Comparison of ENCODE assay signal across 8 mouse cellular contexts in the genomic region with DNA sequence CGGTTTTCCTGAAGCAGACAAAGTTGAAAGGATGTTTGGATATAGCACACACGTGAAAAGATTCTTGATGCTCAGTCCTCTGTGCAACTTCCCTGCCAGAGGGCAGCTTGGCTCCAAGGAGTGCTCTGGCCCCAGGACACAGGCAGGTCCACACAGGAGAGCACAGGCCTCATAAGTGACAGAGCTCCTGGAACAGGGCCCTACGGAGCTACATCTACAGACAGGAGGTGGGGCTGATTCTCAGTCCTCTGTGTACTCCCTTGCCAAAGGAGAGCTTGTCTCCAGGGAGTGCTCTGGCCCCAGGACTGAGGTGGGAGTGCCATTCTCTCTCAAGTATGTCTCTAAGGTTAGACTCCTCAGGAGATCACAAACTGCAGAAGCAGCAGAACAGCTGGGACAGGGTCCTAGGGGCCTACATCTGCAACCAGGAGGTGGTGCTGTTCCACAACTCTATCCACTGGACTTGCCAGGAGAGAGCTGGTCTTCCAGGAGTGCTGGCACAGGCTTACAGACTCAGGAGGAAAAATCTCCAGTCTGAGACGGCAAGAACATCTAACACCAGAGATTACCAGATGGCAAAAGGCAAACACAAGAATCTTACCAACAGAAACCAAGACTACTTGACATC.
DNase-seq lines count a peak whose midpoint lies in the region; ATAC-seq and TF ChIP-seq lines count a peak whose summit lies in the region.

No protein-coding gene starts in this region.

- 0 out of 2 replicates have a peak, but pooled peaks have one; percentile 15 for TF ChIP-seq CTCF in kidney, adult 2 months (conservative IDR thresholded peaks at IDR 0.05; ENCODE audit: insufficient read depth, insufficient read length, low read depth, low read length)
- peak; percentile 13 to 57 (median 52); a peak in 4 of 6 replicates for TF ChIP-seq CTCF in MEL (IDR thresholded peaks at IDR 0.05 in 2 of 3, conservative IDR thresholded peaks at IDR 0.05 in 1 of 3; ENCODE audit: control insufficient read depth in 1 of 3, insufficient read depth in 1 of 3, low read depth in 2 of 3, low read length in 3 of 3, poor library complexity in 1 of 3, severe bottlenecking in 1 of 3)

- peak; percentile 66 for TF ChIP-seq RAD21 in MEL (IDR thresholded peaks at IDR 0.05; ENCODE audit: low read depth, low read length)

- no peak overlapping the region for H3K9ac ChIP-seq in MEL (ENCODE audit: control insufficient read depth, low read depth, low read length, poor library complexity, severe bottlenecking)
- H3K9ac ChIP-seq in hindbrain, embryonic 14.5 days, result no peak overlapping the region
- H3K9ac ChIP-seq in midbrain, embryonic 12.5 days (replicated peaks), result no peak overlapping the region

- no peak for DNase-seq in kidney, adult 2 months
- DNase-seq in kidney, adult 18-20 months, result no peak
- DNase-seq in MEL (ENCODE audit: low read depth, low spot score), result peak; percentile 42
- peak; percentile 53 for DNase-seq in hindbrain, embryonic 14.5 days (ENCODE audit: low spot score)
- no peak for DNase-seq in B cell, adult 2 months
- DNase-seq in spleen, adult 12 weeks (ENCODE audit: low spot score), result no peak

- no peaks in the 10 kb centered on the region for H3K4me1 ChIP-seq in kidney, adult 2 months (ENCODE audit: control insufficient read depth, insufficient read depth, low read length)
- no peaks in the 10 kb centered on the region for H3K4me1 ChIP-seq in MEL (ENCODE audit: control insufficient read depth in 1 of 2, insufficient read depth in 2 of 2, low read length in 2 of 2)
- no peaks in the 10 kb centered on the region for H3K4me1 ChIP-seq in hindbrain, embryonic 14.5 days (replicated peaks; ENCODE audit: control insufficient read depth, insufficient read depth, low read length)
- no peaks in the 10 kb centered on the region for H3K4me1 ChIP-seq in midbrain, embryonic 12.5 days

- TF ChIP-seq POLR2A in kidney, adult 2 months (IDR thresholded peaks at IDR 0.05; ENCODE audit: low read depth, low read length), result no peak
- TF ChIP-seq POLR2A in MEL (IDR thresholded peaks at IDR 0.05; ENCODE audit: control insufficient read depth in 1 of 2, insufficient read depth in 1 of 2, low read depth in 1 of 2, low read length in 2 of 2, poor library complexity in 1 of 2), result no peak

- H3K36me3 ChIP-seq in kidney, adult 2 months (ENCODE audit: control insufficient read depth, insufficient read depth, low read length), result no peaks in the 10 kb centered on the region
- no peaks in the 10 kb centered on the region for H3K36me3 ChIP-seq in MEL (ENCODE audit: control insufficient read depth in 1 of 2, insufficient read depth in 2 of 2, low read length in 2 of 2)
- H3K36me3 ChIP-seq in hindbrain, embryonic 14.5 days (replicated peaks; ENCODE audit: control insufficient read depth, insufficient read depth), result no peaks in the 10 kb centered on the region
- no peaks in the 10 kb centered on the region for H3K36me3 ChIP-seq in midbrain, embryonic 12.5 days

- H3K9me3 ChIP-seq in MEL (replicated peaks; ENCODE audit: insufficient read depth, low read length), result no peaks in the 10 kb centered on the region
- no peaks in the 10 kb centered on the region for H3K9me3 ChIP-seq in hindbrain, embryonic 14.5 days (ENCODE audit: control insufficient read depth, low read length)
- H3K9me3 ChIP-seq in midbrain, embryonic 12.5 days, result no peaks in the 10 kb centered on the region

- 43% methylated on average over 4 of the region's 4 CpGs for WGBS in kidney, adult 2 months
- 64% methylated on average over 4 of the region's 4 CpGs for WGBS in hindbrain, embryonic 14.5 days
- WGBS in midbrain, embryonic 12.5 days, result 65% methylated on average over 4 of the region's 4 CpGs

- H3K4me2 ChIP-seq in hindbrain, embryonic 14.5 days (replicated peaks), result no peak overlapping the region
- no peak overlapping the region for H3K4me2 ChIP-seq in midbrain, embryonic 12.5 days (replicated peaks)

- H3K4me3 ChIP-seq in kidney, adult 2 months (ENCODE audit: insufficient read depth, low read depth, low read length), result no peak overlapping the region
- no peak overlapping the region for H3K4me3 ChIP-seq in MEL (ENCODE audit: control insufficient read depth in 1 of 2, insufficient read depth in 1 of 2, low read depth in 2 of 2, low read length in 2 of 2)
- no peak overlapping the region for H3K4me3 ChIP-seq in hindbrain, embryonic 14.5 days (replicated peaks; ENCODE audit: low read length)
- H3K4me3 ChIP-seq in midbrain, embryonic 12.5 days, result no peak overlapping the region

- no peaks in the 10 kb centered on the region for H3K79me2 ChIP-seq in MEL (ENCODE audit: control insufficient read depth, insufficient read depth, low read length, poor library complexity)

- H3K27me3 ChIP-seq in kidney, adult 2 months (replicated peaks; ENCODE audit: control insufficient read depth, insufficient read depth, low read length), result no peaks in the 10 kb centered on the region
- no peaks in the 10 kb centered on the region for H3K27me3 ChIP-seq in MEL (ENCODE audit: control insufficient read depth in 1 of 2, insufficient read depth in 2 of 2, low read length in 2 of 2)
- no peaks in the 10 kb centered on the region for H3K27me3 ChIP-seq in hindbrain, embryonic 14.5 days (ENCODE audit: control insufficient read depth, insufficient read depth, low read length)
- no peaks in the 10 kb centered on the region for H3K27me3 ChIP-seq in midbrain, embryonic 12.5 days

- no peak for TF ChIP-seq EP300 in MEL (IDR thresholded peaks at IDR 0.05; ENCODE audit: low read depth in 1 of 2, low read length in 2 of 2)

- H3K27ac ChIP-seq in kidney, adult 2 months (ENCODE audit: insufficient read depth, low read depth, low read length), result no peak overlapping the region
- H3K27ac ChIP-seq in MEL (ENCODE audit: control insufficient read depth, low read depth, low read length), result no peak overlapping the region
- no peak overlapping the region for H3K27ac ChIP-seq in hindbrain, embryonic 14.5 days
- H3K27ac ChIP-seq in midbrain, embryonic 12.5 days (replicated peaks), result no peak overlapping the region

- ATAC-seq in common myeloid progenitor, adult 5-6 weeks (replicated peaks; ENCODE audit: low read depth, poor library complexity, severe bottlenecking), result peak; percentile 69
- ATAC-seq in hindbrain, embryonic 14.5 days (ENCODE audit: low FRiP score), result no peak; the same call in 1 of the 2 replicates
- ATAC-seq in midbrain, embryonic 12.5 days (ENCODE audit: low FRiP score, low read depth), result 0 out of 2 replicates have a peak, but pooled peaks have one; percentile 49

TF ChIP-seq in MEL, 35 proteins besides CTCF, POLR2A, EP300 and RAD21:
- no peak for TF ChIP-seq GATA1 (IDR thresholded peaks at IDR 0.05; ENCODE audit: low read depth, low read length)
- no peak for TF ChIP-seq MYB (IDR thresholded peaks at IDR 0.05; ENCODE audit: low read depth, low read length)
- peak; percentile 60 for TF ChIP-seq ZC3H11A (IDR thresholded peaks at IDR 0.05; ENCODE audit: low read depth, low read length)
- TF ChIP-seq SMC3 (IDR thresholded peaks at IDR 0.05; ENCODE audit: low read depth, low read length), result peak; percentile 68
- no peak for TF ChIP-seq GABPA (IDR thresholded peaks at IDR 0.05; ENCODE audit: low read depth, low read length)
TF ChIP-seq in MEL: peak in this region for 2.

Comparison
In these comparisons a context has a peak if more than half of its experiments do, and no peak if none do; other contexts are left out.
1. DNase-seq: peak in MEL (single experiment) and hindbrain, embryonic 14.5 days (single experiment); none in kidney, adult 2 months (single experiment), kidney, adult 18-20 months (single experiment), B cell, adult 2 months (0 of 2) and spleen, adult 12 weeks (single experiment).